Mouse (Mus musculus) CH12.LX (cell line): Measurements from ENCODE around the gene Gm10447.

Experiments
- CTCF ChIP-seq, 2 experiments: IDR thresholded peaks in 1 of 2; conservative IDR thresholded peaks in 1 of 2; 2 replicates each; pipeline ENCODE4 v1.5.1; 2011 to 2012; ENCODE audit warnings: low read depth in 2 of 2, low read length in 2 of 2, improper control_type of control experiment in 1 of 2, inconsistent platforms in 1 of 2, mild to moderate bottlenecking in 1 of 2, moderate library complexity in 1 of 2
- E2F4 ChIP-seq: IDR thresholded peaks from 2 replicates; pipeline ENCODE4 v1.6.1; 2011; ENCODE audit warnings: low read depth, low read length, improper control_type of control experiment; ENCODE audit not compliant: insufficient replicate concordance
- EP300 ChIP-seq: IDR thresholded peaks from 2 replicates; pipeline ENCODE4 v1.6.1; 2011; ENCODE audit warnings: low read length, improper control_type of control experiment
- HCFC1 ChIP-seq: IDR thresholded peaks from 2 replicates; pipeline ENCODE4 v1.6.1; 2012; ENCODE audit warnings: low read depth, mild to moderate bottlenecking, inconsistent platforms, low read length, improper control_type of control experiment
- IRF4 ChIP-seq: IDR thresholded peaks from 2 replicates; pipeline ENCODE4 v1.6.1; 2014; ENCODE audit warnings: low read depth, mild to moderate bottlenecking, inconsistent platforms, low read length, improper control_type of control experiment
- MAX ChIP-seq: IDR thresholded peaks from 2 replicates; pipeline ENCODE4 v1.6.1; 2011; ENCODE audit warnings: low read length, improper control_type of control experiment
- NRF1 ChIP-seq: IDR thresholded peaks from 2 replicates; pipeline ENCODE4 v1.6.1; 2014; ENCODE audit warnings: low read depth, mild to moderate bottlenecking, inconsistent platforms, low read length, improper control_type of control experiment, moderate library complexity
- POLR2A ChIP-seq: IDR thresholded peaks from 2 replicates; pipeline ENCODE4 v1.6.1; 2011; ENCODE audit warnings: low read depth, mild to moderate bottlenecking, improper control_type of control experiment, low read length
- USF1 ChIP-seq: IDR thresholded peaks from 2 replicates; pipeline ENCODE4 v1.6.1; 2014; ENCODE audit warnings: low read depth, mild to moderate bottlenecking, inconsistent platforms, low read length, improper control_type of control experiment
- ZNF384 ChIP-seq: IDR thresholded peaks from 2 replicates; pipeline ENCODE4 v1.6.1; 2012; ENCODE audit warnings: low read depth, low read length, improper control_type of control experiment, inconsistent platforms

DNA sequence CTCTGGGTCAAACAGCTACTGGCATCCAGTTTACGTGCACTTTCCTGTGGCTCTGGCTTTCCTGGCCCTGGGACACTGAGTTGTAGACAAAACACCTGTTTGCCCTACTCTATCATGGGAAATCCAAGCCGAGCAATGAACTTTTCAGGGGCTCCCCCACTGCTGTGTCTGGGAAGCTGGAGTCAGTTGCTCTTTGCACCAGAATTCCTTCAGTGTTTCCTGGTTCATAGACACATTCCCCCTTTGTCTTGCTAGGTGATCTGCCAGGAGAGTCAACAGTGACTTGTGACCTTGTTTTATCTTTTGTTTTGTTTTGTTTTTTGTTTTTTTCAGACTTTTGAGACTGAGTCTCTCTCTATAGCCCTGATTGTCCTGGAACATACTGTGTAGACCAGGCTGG is 5.5 kb downstream of the Gm10447 start:
- TF ChIP-seq MAX (no peak), CTCF (conservative IDR thresholded peaks at IDR 0.05 in 1 of 2, IDR thresholded peaks at IDR 0.05 in 1 of 2; ENCODE audit: low read depth in 2 of 2, low read length in 2 of 2) (no peak), E2F4 (no peak), USF1 (no peak), HCFC1 (no peak), NRF1 (no peak), POLR2A (no peak), IRF4 (no peak), EP300 (no peak), ZNF384 (no peak)
